Mouse (Mus musculus): ENCODE measurements around the gene Wfdc18. TPM values are rescaled to one million over a fixed set of nuclear protein-coding genes. Genes with fewer than 3 reads are reported as not detected.
A peak's percentile ranks its signal among the peaks of the same experiment; 100 is the strongest.

The Wfdc18 gene
- polyA plus RNA-seq, 1 experiment from 2014 or later, result 3.2 TPM

DNA sequence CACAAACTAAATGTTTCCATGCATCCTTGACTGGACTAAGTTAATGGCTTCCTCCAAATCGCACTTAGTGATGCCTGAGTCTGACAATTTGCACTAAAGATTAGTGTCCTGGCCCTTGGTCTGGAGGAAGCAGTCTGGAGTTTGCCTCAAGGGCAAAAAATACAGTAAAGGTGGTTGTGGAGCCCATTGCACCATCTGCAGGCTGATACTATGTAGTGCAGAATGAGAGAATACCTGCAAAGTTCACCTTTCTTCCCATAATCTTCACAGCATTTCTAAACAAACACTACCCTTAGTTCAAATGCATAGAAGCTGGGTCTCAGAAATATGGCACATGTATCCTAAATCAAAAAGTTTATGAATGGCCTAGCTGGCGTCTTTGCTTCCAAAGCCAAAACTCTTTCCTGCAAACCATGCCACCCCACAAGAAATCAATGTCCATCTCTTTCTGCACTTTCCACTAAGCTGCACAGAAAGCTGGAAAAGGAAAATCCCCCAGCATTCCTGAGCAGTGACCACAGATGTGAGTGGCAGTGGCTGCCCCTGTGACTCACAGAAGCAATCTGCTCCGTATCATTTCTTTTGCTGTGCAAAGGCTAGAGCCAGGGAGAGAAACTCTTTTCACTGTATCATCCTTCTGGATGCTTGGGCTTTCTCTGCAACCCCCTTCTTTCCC, 20.1 kb downstream of the Wfdc18 start:
- no peaks in the 10 kb centered on the region for H3K9me3 ChIP-seq (ENCODE audit: control insufficient read depth)
- H3K4me3 ChIP-seq (ENCODE audit: low read depth, low read length), result no peak overlapping the region
- no peaks in the 10 kb centered on the region for H3K4me1 ChIP-seq (replicated peaks; ENCODE audit: control insufficient read depth, insufficient read depth, low read length)
- 59% methylated on average over 3 of the region's 3 CpGs for WGBS
- no peaks in the 10 kb centered on the region for H3K27me3 ChIP-seq (replicated peaks; ENCODE audit: control insufficient read depth, insufficient read depth, low read length)
- no peak overlapping the region for H3K9ac ChIP-seq (ENCODE audit: low read depth, low read length)
- peak; percentile 74 for TF ChIP-seq CTCF (IDR thresholded peaks at IDR 0.05; ENCODE audit: low read depth)
- H3K27ac ChIP-seq (ENCODE audit: low read depth, low read length), result no peak overlapping the region
- no peaks in the 10 kb centered on the region for H3K36me3 ChIP-seq (ENCODE audit: control insufficient read depth, insufficient read depth)
- H3K4me2 ChIP-seq (replicated peaks; ENCODE audit: low read depth), result no peak overlapping the region
- no peak for ATAC-seq

GRCm38 (mm10) chr11:83731116-83731515, 22.3 kb downstream of the Wfdc18 start:
- Histone ChIP-seq H3K4me3 (ENCODE audit: low read depth, low read length) (no peak overlapping the region), H3K36me3 (ENCODE audit: control insufficient read depth, insufficient read depth) (no peaks in the 10 kb centered on the region), H3K9ac (ENCODE audit: low read depth, low read length) (no peak overlapping the region), H3K4me2 (replicated peaks; ENCODE audit: low read depth) (no peak overlapping the region), H3K4me1 (replicated peaks; ENCODE audit: control insufficient read depth, insufficient read depth, low read length) (no peaks in the 10 kb centered on the region), H3K27ac (ENCODE audit: low read depth, low read length) (no peak overlapping the region), H3K27me3 (replicated peaks; ENCODE audit: control insufficient read depth, insufficient read depth, low read length) (no peaks in the 10 kb centered on the region), H3K9me3 (ENCODE audit: control insufficient read depth) (no peaks in the 10 kb centered on the region)
- no peak for TF ChIP-seq CTCF (IDR thresholded peaks at IDR 0.05; ENCODE audit: low read depth)
- 89% methylated on average over 1 of the region's 1 CpGs for WGBS
- no peak for ATAC-seq

- Histone ChIP-seq H3K36me3 (ENCODE audit: control insufficient read depth, insufficient read depth) (no peaks in the 10 kb centered on the region), H3K27ac (ENCODE audit: low read depth, low read length) (no peak overlapping the region), H3K4me1 (replicated peaks; ENCODE audit: control insufficient read depth, insufficient read depth, low read length) (no peaks in the 10 kb centered on the region), H3K4me2 (replicated peaks; ENCODE audit: low read depth) (no peak overlapping the region), H3K27me3 (replicated peaks; ENCODE audit: control insufficient read depth, insufficient read depth, low read length) (no peaks in the 10 kb centered on the region), H3K4me3 (ENCODE audit: low read depth, low read length) (no peak overlapping the region), H3K9ac (ENCODE audit: low read depth, low read length) (no peak overlapping the region), H3K9me3 (ENCODE audit: control insufficient read depth) (no peaks in the 10 kb centered on the region)
- 80% methylated on average over 5 of the region's 5 CpGs for WGBS
- peak; percentile 41; the same call in 1 of the 2 replicates for TF ChIP-seq CTCF (IDR thresholded peaks at IDR 0.05; ENCODE audit: low read depth)
- no peak for ATAC-seq
Measured at GRCm38 (mm10) chr11:83733071-83733640, 24.3 kb downstream of the Wfdc18 start.

GRCm38 (mm10) chr11:83734215-83734614, 25.4 kb downstream of the Wfdc18 start:
- H3K4me1 ChIP-seq (replicated peaks; ENCODE audit: control insufficient read depth, insufficient read depth, low read length), result no peaks in the 10 kb centered on the region
- no peaks in the 10 kb centered on the region for H3K27me3 ChIP-seq (replicated peaks; ENCODE audit: control insufficient read depth, insufficient read depth, low read length)
- H3K36me3 ChIP-seq (ENCODE audit: control insufficient read depth, insufficient read depth), result no peaks in the 10 kb centered on the region
- H3K27ac ChIP-seq (ENCODE audit: low read depth, low read length), result no peak overlapping the region
- H3K9ac ChIP-seq (ENCODE audit: low read depth, low read length), result no peak overlapping the region
- no peak overlapping the region for H3K4me3 ChIP-seq (ENCODE audit: low read depth, low read length)
- 69% methylated on average over 1 of the region's 1 CpGs for WGBS
- ATAC-seq, result no peak
- no peak for TF ChIP-seq CTCF (IDR thresholded peaks at IDR 0.05; ENCODE audit: low read depth)
- H3K9me3 ChIP-seq (ENCODE audit: control insufficient read depth), result no peaks in the 10 kb centered on the region
- no peak overlapping the region for H3K4me2 ChIP-seq (replicated peaks; ENCODE audit: low read depth)

DNA sequence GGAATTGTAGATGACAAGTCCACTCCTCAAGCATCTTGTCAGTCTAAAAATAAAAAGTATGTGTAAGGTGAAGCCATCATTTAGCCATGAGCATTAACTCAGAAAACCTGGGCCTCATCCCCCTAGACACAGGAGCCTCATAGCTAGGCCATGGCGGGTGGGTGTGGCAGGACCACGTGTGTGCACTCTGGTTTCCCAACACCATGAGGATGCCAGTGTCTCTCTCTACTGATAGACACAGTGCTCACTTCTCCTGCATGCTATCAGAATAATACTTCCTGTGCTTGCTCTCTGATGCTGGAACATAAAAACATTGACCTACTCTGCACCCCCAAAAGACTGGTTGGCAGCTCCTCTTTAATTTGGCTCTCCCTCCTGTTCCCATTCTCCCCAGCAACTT, 27.1 kb downstream of the Wfdc18 start:
- no peaks in the 10 kb centered on the region for H3K9me3 ChIP-seq (ENCODE audit: control insufficient read depth)
- H3K4me1 ChIP-seq (replicated peaks; ENCODE audit: control insufficient read depth, insufficient read depth, low read length), result no peaks in the 10 kb centered on the region
- no peaks in the 10 kb centered on the region for H3K27me3 ChIP-seq (replicated peaks; ENCODE audit: control insufficient read depth, insufficient read depth, low read length)
- no peak for TF ChIP-seq CTCF (IDR thresholded peaks at IDR 0.05; ENCODE audit: low read depth)
- H3K36me3 ChIP-seq (ENCODE audit: control insufficient read depth, insufficient read depth), result no peaks in the 10 kb centered on the region
- H3K4me3 ChIP-seq (ENCODE audit: low read depth, low read length), result no peak overlapping the region
- no peak overlapping the region for H3K27ac ChIP-seq (ENCODE audit: low read depth, low read length)
- no peak for ATAC-seq
- H3K4me2 ChIP-seq (replicated peaks; ENCODE audit: low read depth), result no peak overlapping the region
- WGBS, result 63% methylated on average over 2 of the region's 2 CpGs
- no peak overlapping the region for H3K9ac ChIP-seq (ENCODE audit: low read depth, low read length)

DNA sequence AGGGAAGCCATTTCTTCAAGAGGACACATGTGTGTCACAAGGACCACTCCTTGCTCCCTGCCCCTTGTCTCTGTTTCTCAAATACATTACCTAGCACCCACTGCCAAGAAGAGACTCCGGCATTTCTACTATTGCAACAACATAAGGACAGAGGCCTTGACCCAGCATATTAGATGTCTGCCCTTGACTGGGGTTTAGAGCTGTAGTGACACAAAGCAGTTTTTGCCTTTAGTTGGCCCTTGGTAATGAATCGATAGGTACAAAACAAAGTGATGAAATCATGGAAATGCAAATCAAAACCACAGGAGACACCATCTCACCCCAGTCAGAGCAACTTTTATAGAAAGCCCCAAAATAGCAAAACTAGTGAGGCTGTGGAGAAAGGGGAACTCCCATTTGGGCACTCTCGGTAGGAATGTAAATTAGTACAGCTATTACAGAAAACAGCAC, 28.3 kb downstream of the Wfdc18 start:
- 78% methylated on average over 3 of the region's 3 CpGs for WGBS
- no peak overlapping the region for H3K4me3 ChIP-seq (ENCODE audit: low read depth, low read length)
- H3K4me2 ChIP-seq (replicated peaks; ENCODE audit: low read depth), result no peak overlapping the region
- H3K27ac ChIP-seq (ENCODE audit: low read depth, low read length), result no peak overlapping the region
- H3K27me3 ChIP-seq (replicated peaks; ENCODE audit: control insufficient read depth, insufficient read depth, low read length), result no peaks in the 10 kb centered on the region
- H3K9me3 ChIP-seq (ENCODE audit: control insufficient read depth), result no peaks in the 10 kb centered on the region
- H3K9ac ChIP-seq (ENCODE audit: low read depth, low read length), result no peak overlapping the region
- no peak for ATAC-seq
- H3K36me3 ChIP-seq (ENCODE audit: control insufficient read depth, insufficient read depth), result no peaks in the 10 kb centered on the region
- H3K4me1 ChIP-seq (replicated peaks; ENCODE audit: control insufficient read depth, insufficient read depth, low read length), result no peaks in the 10 kb centered on the region
- TF ChIP-seq CTCF (IDR thresholded peaks at IDR 0.05; ENCODE audit: low read depth), result no peak
